8 mouse cellular contexts compared by ENCODE assay signal in the genomic region with DNA sequence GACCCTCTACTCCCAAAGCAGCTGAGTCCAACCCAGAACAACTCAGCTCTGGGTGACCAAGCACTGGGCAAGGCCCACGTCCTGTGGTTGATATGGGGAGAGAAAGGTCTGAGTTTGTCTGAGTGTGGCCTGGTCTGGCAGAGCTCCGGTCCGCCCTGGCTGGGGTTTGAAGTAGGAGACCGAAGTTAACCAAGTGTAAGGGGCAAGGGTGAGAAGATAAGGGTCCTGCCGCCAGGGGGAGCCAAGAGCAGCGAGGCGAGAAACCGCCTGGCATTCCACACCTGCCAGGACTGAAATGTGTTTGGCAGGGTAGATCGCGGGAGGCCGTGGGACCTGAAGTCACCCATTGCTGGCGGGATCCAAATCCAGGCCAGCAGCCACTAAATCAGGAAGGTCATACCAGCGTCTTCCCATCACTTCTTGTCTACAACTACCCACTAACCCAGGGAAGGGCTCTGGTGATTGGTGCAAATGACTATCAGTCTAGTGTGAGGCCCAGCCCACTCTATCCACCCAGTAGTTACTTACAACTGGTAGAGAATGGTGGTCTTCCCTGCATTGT. TPM values are rescaled to one million over a fixed set of nuclear protein-coding genes. Genes with fewer than 3 reads are reported as not detected.
DNase-seq lines count a peak whose midpoint lies in the region; ATAC-seq and TF ChIP-seq lines count a peak whose summit lies in the region.

No protein-coding gene starts in this region.

- DNase-seq in left cerebral cortex, adult 2 months (ENCODE audit: extremely low spot score in 1 of 2, low spot score in 2 of 2), result peak; percentile 71 to 74
- DNase-seq in left cerebral cortex, postnatal 36 days (ENCODE audit: low spot score in 2 of 2), result no peak
- peak; percentile 76 for DNase-seq in cerebellum, adult 8-10 months
- DNase-seq in forelimb bud, embryonic 11.5 days (ENCODE audit: low read depth, low spot score), result peak; percentile 71
- no peak for DNase-seq in hindbrain, embryonic 14.5 days (ENCODE audit: low spot score)
- DNase-seq in liver, embryonic 11.5 days (ENCODE audit: low spot score), result peak; percentile 83

- TF ChIP-seq CTCF in left cerebral cortex, adult 2 months (IDR thresholded peaks at IDR 0.05), result peak; percentile 83
- peak; percentile 74; the same call in 1 of the 2 replicates for TF ChIP-seq CTCF in testis, adult 2 months (IDR thresholded peaks at IDR 0.05; ENCODE audit: control insufficient read depth, insufficient read depth, insufficient replicate concordance, low read depth, low read length)

- H3K4me3 ChIP-seq in left cerebral cortex, adult 2 months, result peak overlapping the region; percentile 49
- H3K4me3 ChIP-seq in hindbrain, embryonic 14.5 days (replicated peaks; ENCODE audit: low read length), result peak overlapping the region; percentile 28
- peak overlapping the region; percentile 41 for H3K4me3 ChIP-seq in liver, embryonic 11.5 days (ENCODE audit: low read depth, low read length)
- peak overlapping the region; percentile 44 for H3K4me3 ChIP-seq in testis, adult 2 months (ENCODE audit: control insufficient read depth, low read depth, low read length)

- no peaks in the 10 kb centered on the region for H3K9me3 ChIP-seq in hindbrain, embryonic 14.5 days (ENCODE audit: control insufficient read depth, low read length)
- no peaks in the 10 kb centered on the region for H3K9me3 ChIP-seq in liver, embryonic 11.5 days (ENCODE audit: control insufficient read depth, low read length)

- no peak overlapping the region for H3K27ac ChIP-seq in left cerebral cortex, adult 2 months
- no peak overlapping the region for H3K27ac ChIP-seq in hindbrain, embryonic 14.5 days
- H3K27ac ChIP-seq in liver, embryonic 11.5 days (ENCODE audit: low read depth, low read length), result no peak overlapping the region
- H3K27ac ChIP-seq in testis, adult 2 months (ENCODE audit: control insufficient read depth, insufficient read depth, low read depth, low read length), result no peak overlapping the region

- WGBS in hindbrain, embryonic 14.5 days, result 4% methylated on average over 13 of the region's 13 CpGs
- WGBS in liver, embryonic 11.5 days, result 5% methylated on average over 13 of the region's 13 CpGs

- intact Hi-C loops in left cerebral cortex, adult 2 months (cut with DNase I), result no loop called here
- intact Hi-C loops in left cerebral cortex, postnatal 36 days (cut with DNase I), result no loop called here

- peak overlapping the region; percentile 63 for H3K4me2 ChIP-seq in hindbrain, embryonic 14.5 days (replicated peaks)
- H3K4me2 ChIP-seq in liver, embryonic 11.5 days, result peak overlapping the region; percentile 88

- 0 out of 2 replicates have a peak overlapping the region, but pooled peaks have one; percentile 48 for H3K9ac ChIP-seq in hindbrain, embryonic 14.5 days
- no peak overlapping the region; the same call in 1 of the 2 replicates for H3K9ac ChIP-seq in liver, embryonic 11.5 days (ENCODE audit: low read depth, low read length)

- no peaks in the 10 kb centered on the region for H3K36me3 ChIP-seq in hindbrain, embryonic 14.5 days (replicated peaks; ENCODE audit: control insufficient read depth, insufficient read depth)
- no peaks in the 10 kb centered on the region for H3K36me3 ChIP-seq in liver, embryonic 11.5 days (ENCODE audit: control insufficient read depth, insufficient read depth, low read length)
- H3K36me3 ChIP-seq in testis, adult 2 months (ENCODE audit: control insufficient read depth, insufficient read depth, low read length), result no peaks in the 10 kb centered on the region

- peak; percentile 61; the same call in 1 of the 2 replicates for ATAC-seq in hindbrain, embryonic 14.5 days (ENCODE audit: low FRiP score)
- ATAC-seq in liver, embryonic 11.5 days (replicated peaks; ENCODE audit: low FRiP score), result peak; percentile 77
- ATAC-seq in monocyte, adult 5-6 weeks (replicated peaks; ENCODE audit: insufficient number of reproducible peaks, low FRiP score, low TSS enrichment, poor library complexity, severe bottlenecking), result peak; percentile 54

- H3K4me1 ChIP-seq in hindbrain, embryonic 14.5 days (replicated peaks; ENCODE audit: control insufficient read depth, insufficient read depth, low read length), result peaks cover 25% of the 10 kb centered on the region
- H3K4me1 ChIP-seq in liver, embryonic 11.5 days (replicated peaks; ENCODE audit: control insufficient read depth, insufficient read depth, low read length), result peaks cover 22% of the 10 kb centered on the region
- H3K4me1 ChIP-seq in testis, adult 2 months (ENCODE audit: control insufficient read depth, insufficient read depth, low read length), result peaks cover 18% of the 10 kb centered on the region

- TF ChIP-seq POLR2A in testis, adult 2 months (IDR thresholded peaks at IDR 0.05; ENCODE audit: control insufficient read depth, low read depth, low read length), result no peak

- H3K27me3 ChIP-seq in hindbrain, embryonic 14.5 days (ENCODE audit: control insufficient read depth, insufficient read depth, low read length), result 0 out of 2 replicates have a peak, but pooled peaks cover 10% of the 10 kb centered on the region
- H3K27me3 ChIP-seq in liver, embryonic 11.5 days (replicated peaks; ENCODE audit: control insufficient read depth, insufficient read depth, low read length), result no peaks in the 10 kb centered on the region
- peaks cover 2% of the 10 kb centered on the region; the same call in 1 of the 2 replicates for H3K27me3 ChIP-seq in testis, adult 2 months (ENCODE audit: control insufficient read depth, insufficient read depth, low read length)

RNA-seq across cellular contexts. Expression of gene Arl5c, which starts 1.4 kb away (rescaled TPM):
- 1 to 10 TPM; 1.2 TPM for total RNA-seq in left cerebral cortex, adult 2 months (2021)
- total RNA-seq in left cerebral cortex, postnatal 36 days (2021), result 1 to 10 TPM in 1 of 2 experiments, under 1 TPM in 1; 0.93 to 1.7 TPM
- polyA plus RNA-seq in hindbrain, embryonic 14.5 days (2014; fragmentation: Nextera tagmentation; extraction: Ambion mirVana), result 6.5 and 11.0 TPM in 2 replicates
- 24.0 and 31.2 TPM in 2 replicates for polyA plus RNA-seq in liver, embryonic 11.5 days (2014; fragmentation: Nextera tagmentation; extraction: Ambion mirVana)
- total RNA-seq in monocyte, adult 5-6 weeks (2017), result 67.7 to 97.0 TPM (median 83.6 TPM) in 3 replicates
- 0.20 and 0.44 TPM in 2 replicates for polyA plus RNA-seq in testis, adult 2 months (2012; rRNA removed)

RNA-seq across cellular contexts. Expression of gene Plxdc1, which starts 8.4 kb away (rescaled TPM):
- 10 to 100 TPM; 35.2 to 37.1 TPM for total RNA-seq in left cerebral cortex, adult 2 months (2021)
- 10 to 100 TPM; 26.3 to 39.3 TPM for total RNA-seq in left cerebral cortex, postnatal 36 days (2021)
- 0.90 and 1.1 TPM in 2 replicates for polyA plus RNA-seq in hindbrain, embryonic 14.5 days (2014; fragmentation: Nextera tagmentation; extraction: Ambion mirVana)
- 0.47 and 0.77 TPM in 2 replicates for polyA plus RNA-seq in liver, embryonic 11.5 days (2014; fragmentation: Nextera tagmentation; extraction: Ambion mirVana)
- total RNA-seq in monocyte, adult 5-6 weeks (2017), result 1.6 to 2.8 TPM (median 2.4 TPM) in 3 replicates
- polyA plus RNA-seq in testis, adult 2 months (2012; rRNA removed), result 64.4 and 70.5 TPM in 2 replicates

RNA-seq across cellular contexts. Expression of gene Cacnb1, which starts 28.2 kb away (rescaled TPM):
- total RNA-seq in left cerebral cortex, adult 2 months (2021), result 100 to 1,000 TPM; 150 to 170 TPM
- 100 to 1,000 TPM; 149 to 163 TPM for total RNA-seq in left cerebral cortex, postnatal 36 days (2021)
- 40.0 and 40.3 TPM in 2 replicates for polyA plus RNA-seq in hindbrain, embryonic 14.5 days (2014; fragmentation: Nextera tagmentation; extraction: Ambion mirVana)
- 2.1 and 2.2 TPM in 2 replicates for polyA plus RNA-seq in liver, embryonic 11.5 days (2014; fragmentation: Nextera tagmentation; extraction: Ambion mirVana)
- total RNA-seq in monocyte, adult 5-6 weeks (2017), result 1.6 to 3.5 TPM (median 3.3 TPM) in 3 replicates
- 76.7 and 79.4 TPM in 2 replicates for polyA plus RNA-seq in testis, adult 2 months (2012; rRNA removed)

RNA-seq across cellular contexts. Expression of gene Rpl19, which starts 31.9 kb away (rescaled TPM):
- total RNA-seq in left cerebral cortex, adult 2 months (2021), result 100 to 1,000 TPM; 560 to 591 TPM
- total RNA-seq in left cerebral cortex, postnatal 36 days (2021), result 100 to 1,000 TPM; 524 to 620 TPM
- 614 and 694 TPM in 2 replicates for polyA plus RNA-seq in hindbrain, embryonic 14.5 days (2014; fragmentation: Nextera tagmentation; extraction: Ambion mirVana)
- polyA plus RNA-seq in liver, embryonic 11.5 days (2014; fragmentation: Nextera tagmentation; extraction: Ambion mirVana), result 1,333 and 1,422 TPM in 2 replicates
- total RNA-seq in monocyte, adult 5-6 weeks (2017), result 1,171 to 1,260 TPM (median 1,185 TPM) in 3 replicates
- 236 and 267 TPM in 2 replicates for polyA plus RNA-seq in testis, adult 2 months (2012; rRNA removed)

RNA-seq across cellular contexts. Expression of gene Stac2, which starts 58.6 kb away (rescaled TPM):
- total RNA-seq in left cerebral cortex, adult 2 months (2021), result 10 to 100 TPM; 97.3 to 99.9 TPM
- 100 to 1,000 TPM in 1 of 2 experiments, 10 to 100 TPM in 1; 69.6 to 102 TPM for total RNA-seq in left cerebral cortex, postnatal 36 days (2021)
- 6.7 and 7.3 TPM in 2 replicates for polyA plus RNA-seq in hindbrain, embryonic 14.5 days (2014; fragmentation: Nextera tagmentation; extraction: Ambion mirVana)
- 0.22 and 0.43 TPM in 2 replicates for polyA plus RNA-seq in liver, embryonic 11.5 days (2014; fragmentation: Nextera tagmentation; extraction: Ambion mirVana)
- 1.1 TPM in 1 of 3 replicates, not detected in the others for total RNA-seq in monocyte, adult 5-6 weeks (2017)
- 7.3 and 7.6 TPM in 2 replicates for polyA plus RNA-seq in testis, adult 2 months (2012; rRNA removed)

Comparison
In these comparisons a context has a peak if more than half of its experiments do, and no peak if none do; other contexts are left out.
1. DNase-seq: peak in left cerebral cortex, adult 2 months (2 of 2), cerebellum, adult 8-10 months (single experiment), forelimb bud, embryonic 11.5 days (single experiment) and liver, embryonic 11.5 days (single experiment); none in left cerebral cortex, postnatal 36 days (0 of 2) and hindbrain, embryonic 14.5 days (single experiment).
2. RNA of gene Arl5c, which starts 1.4 kb away (total RNA-seq): 67.7 to 97.0 TPM in monocyte, adult 5-6 weeks; 0.93 to 1.7 TPM in left cerebral cortex, postnatal 36 days and 1.2 TPM in left cerebral cortex, adult 2 months; every median in the first group is over 10 times any median in the second.
3. RNA of gene Cacnb1, which starts 28.2 kb away (total RNA-seq): 150 to 170 TPM in left cerebral cortex, adult 2 months and 149 to 163 TPM in left cerebral cortex, postnatal 36 days; 1.6 to 3.5 TPM in monocyte, adult 5-6 weeks; every median in the first group is over 10 times any median in the second.
4. Peak in every context shown above with its lines, with median percentiles within 50 percentile points of each other: H3K4me3 ChIP-seq and ATAC-seq.